Mouse (Mus musculus) neural tube, embryonic 12.5 days (tissue): Measurements from ENCODE around the gene Gprasp2. TPM values are rescaled to one million over a fixed set of nuclear protein-coding genes. Genes with fewer than 3 reads are reported as not detected.
A peak's percentile ranks its signal among the peaks of the same experiment; 100 is the strongest.
"Not testable (repeated sequence)": the region's sequence is repeated elsewhere in the genome, so short reads cannot be mapped to it uniquely, and the experiment has no call there.

ENCODE experiments used
- ATAC-seq: fragments of 200-750 bp; cut with Nextera tagmentation; 2 replicates; pipeline ENCODE4 v1.8.0; 2017; ENCODE audit warnings: low read depth, mild to moderate bottlenecking, moderate TSS enrichment, moderate library complexity; ENCODE audit not compliant: low FRiP score
- H3K27ac ChIP-seq: fragments of 300-500 bp; sonication (generic); 2 replicates; pipeline ENCODE4 v1.5.1; 2016
- H3K27me3 ChIP-seq: fragments of 300-500 bp; sonication (generic); replicated peaks from 2 replicates; pipeline ENCODE4 v1.6.1; 2016; ENCODE audit warnings: mild to moderate bottlenecking
- H3K36me3 ChIP-seq: fragments of 300-500 bp; sonication (generic); 2 replicates; pipeline ENCODE4 v1.6.1; 2016; ENCODE audit warnings: mild to moderate bottlenecking
- H3K4me1 ChIP-seq: fragments of 300-500 bp; sonication (generic); 2 replicates; pipeline ENCODE4 v1.6.1; 2016
- H3K4me2 ChIP-seq: fragments of 300-500 bp; sonication (generic); replicated peaks from 2 replicates; pipeline ENCODE4 v1.6.1; 2016; ENCODE audit warnings: mild to moderate bottlenecking
- H3K4me3 ChIP-seq: fragments of 300-500 bp; sonication (generic); 2 replicates; pipeline ENCODE4 v1.5.1; 2016
- H3K9ac ChIP-seq: fragments of 300-500 bp; sonication (generic); 2 replicates; pipeline ENCODE4 v1.6.1; 2016; ENCODE audit warnings: mild to moderate bottlenecking
- H3K9me3 ChIP-seq: fragments of 300-500 bp; sonication (generic); 2 replicates; pipeline ENCODE4 v1.6.1; 2016; ENCODE audit warnings: mild to moderate bottlenecking
- WGBS: fragments of 180-500 bp; shearing (Covaris S2); methylation state at CpG from one replicate; pipeline ENCODE4 v1.1.7; 2016; 5-methylcytosine and 5-hydroxymethylcytosine counted together
- polyA plus RNA-seq: library from polyadenylated mRNA; unstranded; fragments of >200 nt; fragmentation: Nextera tagmentation; extraction: Ambion mirVana; gene quantifications from 2 replicates; pipeline ENCODE4 v1.2.1, GENCODE M21; 2016

Gene Gprasp2
- polyA plus RNA-seq = 73.5 and 77.1 TPM in 2 replicates

DNA sequence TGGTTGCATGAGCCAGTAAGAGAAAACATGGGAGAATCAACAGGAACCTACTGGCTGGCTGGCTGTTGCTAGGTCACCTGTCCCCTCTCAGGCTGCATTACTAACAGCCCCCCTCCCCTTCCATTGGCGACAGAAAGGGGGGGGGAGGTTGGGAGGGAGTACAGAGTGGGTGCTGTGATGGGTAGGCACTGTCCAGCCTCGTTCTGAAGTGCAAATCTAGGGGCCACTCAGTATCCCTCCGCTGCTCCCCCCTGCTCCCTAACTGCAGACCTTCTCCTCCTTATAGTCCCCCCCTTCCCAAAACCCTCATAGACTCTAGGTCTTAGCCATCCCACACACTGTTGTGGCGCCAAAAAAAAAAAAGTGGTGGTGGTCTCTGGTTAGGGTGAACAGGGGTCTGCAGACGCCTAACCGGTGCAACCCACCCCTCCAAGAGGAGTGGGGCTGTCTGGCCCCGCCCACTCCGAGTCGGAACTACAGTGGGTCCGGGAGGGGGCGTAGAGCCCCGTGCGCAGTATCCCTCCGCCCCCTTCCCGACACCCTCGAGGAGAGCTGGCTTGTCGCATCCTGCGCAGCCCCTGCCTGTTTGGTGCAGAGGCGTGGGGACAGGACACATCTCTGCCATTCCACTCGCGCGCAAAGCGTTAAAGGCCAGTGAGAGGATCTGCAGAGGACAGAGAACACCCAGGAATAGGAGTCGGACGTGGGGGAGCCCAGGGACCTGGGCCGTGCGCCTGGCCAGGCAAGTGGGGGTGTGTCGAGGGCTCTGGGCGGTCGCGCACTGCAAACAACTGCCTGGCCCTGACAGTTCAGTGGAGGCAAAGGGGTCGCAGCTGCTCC, at the start of gene Gprasp2:
Gprasp2 (plus strand) TSS at position 514 of the 840 bp plus-strand sequence.
- H3K9ac ChIP-seq = peak within 1 kb of the TSS; percentile 49
- H3K4me3 ChIP-seq = peak within 1 kb of the TSS; percentile 43
- H3K27ac ChIP-seq, H3K27me3 ChIP-seq, H3K9me3 ChIP-seq, H3K36me3 ChIP-seq, H3K4me1 ChIP-seq: not testable (repeated sequence)
- peak; percentile 87 for ATAC-seq
- 15% methylated on average over 32 of the region's 32 CpGs for WGBS
- peak within 1 kb of the TSS; percentile 69 for H3K4me2 ChIP-seq

DNA sequence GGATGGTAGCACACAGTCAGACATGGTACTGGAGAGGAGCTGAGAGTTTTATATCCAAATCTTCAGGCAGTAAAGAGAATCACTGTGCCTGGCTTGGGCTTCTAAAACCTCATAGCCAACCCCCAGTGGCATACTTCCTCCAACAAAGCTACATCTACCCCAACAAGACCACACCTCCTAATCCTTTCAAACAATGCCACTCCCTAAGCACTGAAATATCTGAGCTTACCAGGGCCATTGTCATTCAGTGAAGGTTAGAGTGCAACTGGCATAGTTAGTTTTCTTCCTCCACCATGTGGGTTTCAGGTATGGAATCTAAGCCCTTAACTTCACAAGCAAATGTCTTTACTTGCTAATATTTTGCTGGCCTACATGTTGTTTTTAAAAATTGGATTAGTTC, 47.3 kb upstream of the Gprasp2 start:
- H3K27me3 ChIP-seq = no peaks in the 10 kb centered on the region
- H3K27ac ChIP-seq = no peak overlapping the region
- H3K4me2 ChIP-seq = no peak overlapping the region
- no peaks in the 10 kb centered on the region for H3K4me1 ChIP-seq
- H3K9ac ChIP-seq = no peak overlapping the region
- ATAC-seq = no peak
- no peaks in the 10 kb centered on the region for H3K9me3 ChIP-seq
- no peaks in the 10 kb centered on the region for H3K36me3 ChIP-seq
- no peak overlapping the region for H3K4me3 ChIP-seq

DNA sequence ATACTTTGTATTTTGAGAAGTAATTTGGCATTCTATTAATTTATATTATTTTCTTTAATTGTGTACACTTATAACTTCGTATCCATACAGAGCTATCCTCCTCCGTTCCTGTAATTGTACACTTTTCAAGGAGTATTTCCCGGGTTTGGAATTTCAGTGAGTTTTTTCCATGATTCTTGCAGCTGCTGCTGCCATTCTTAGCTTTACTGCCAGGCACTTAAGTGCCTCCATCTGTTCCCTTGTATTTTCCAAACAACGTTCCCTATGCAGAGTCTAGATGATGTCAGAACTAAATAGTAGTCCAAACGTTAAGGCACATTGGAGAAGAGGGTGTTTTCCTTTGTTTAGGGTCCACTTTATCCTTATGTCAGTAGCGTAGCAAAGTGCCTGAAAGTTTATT, 46.5 kb upstream of the Gprasp2 start:
- H3K27ac ChIP-seq = no peak overlapping the region
- no peaks in the 10 kb centered on the region for H3K4me1 ChIP-seq
- no peaks in the 10 kb centered on the region for H3K9me3 ChIP-seq
- H3K4me3 ChIP-seq = no peak overlapping the region
- no peak overlapping the region for H3K4me2 ChIP-seq
- no peak for ATAC-seq
- H3K9ac ChIP-seq = no peak overlapping the region
- H3K36me3 ChIP-seq = no peaks in the 10 kb centered on the region
- H3K27me3 ChIP-seq = no peaks in the 10 kb centered on the region
- WGBS = 71% methylated on average over 6 of the region's 6 CpGs

DNA sequence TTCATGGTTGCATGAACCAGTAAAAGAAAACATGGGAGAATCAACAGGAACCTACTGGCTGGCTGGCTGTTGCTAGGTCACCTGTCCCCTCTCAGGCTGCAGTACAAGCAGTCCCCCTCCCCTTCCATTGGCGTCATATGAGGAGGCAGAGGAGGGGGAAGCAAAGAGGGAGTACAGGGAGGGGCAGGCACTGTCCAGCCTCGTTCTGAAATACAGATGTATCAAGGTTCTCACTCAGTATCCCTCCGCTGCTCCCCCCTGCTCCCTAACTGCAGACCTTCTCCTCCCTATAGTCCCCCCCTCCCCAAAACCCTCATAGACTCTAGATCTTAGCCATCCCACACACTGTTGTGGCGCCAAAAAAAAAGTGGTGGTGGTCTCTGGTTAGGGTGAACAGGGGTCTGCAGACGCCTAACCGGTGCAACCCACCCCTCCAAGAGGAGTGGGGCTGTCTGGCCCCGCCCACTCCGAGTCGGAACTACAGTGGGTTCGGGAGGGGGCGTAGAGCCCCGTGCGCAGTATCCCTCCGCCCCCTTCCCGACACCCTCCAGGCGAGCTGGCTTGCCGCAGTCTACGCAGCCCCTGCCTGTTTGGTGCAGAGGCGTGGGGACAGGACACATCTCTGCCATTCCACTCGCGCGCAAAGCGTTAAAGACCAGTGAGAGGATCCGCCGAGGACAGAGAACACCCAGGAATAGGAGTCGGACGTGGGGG, 43.1 kb upstream of the Gprasp2 start:
- peak; percentile 93 for ATAC-seq
- peak overlapping the region; percentile 54 for H3K4me3 ChIP-seq
- H3K36me3 ChIP-seq = peaks cover 15% of the 10 kb centered on the region
- H3K4me2 ChIP-seq = peak overlapping the region; percentile 64
- 15% methylated on average over 26 of the region's 27 CpGs for WGBS
- H3K9me3 ChIP-seq, H3K27ac ChIP-seq, H3K27me3 ChIP-seq, H3K4me1 ChIP-seq: not testable (repeated sequence)
- H3K9ac ChIP-seq = peak overlapping the region; percentile 63

DNA sequence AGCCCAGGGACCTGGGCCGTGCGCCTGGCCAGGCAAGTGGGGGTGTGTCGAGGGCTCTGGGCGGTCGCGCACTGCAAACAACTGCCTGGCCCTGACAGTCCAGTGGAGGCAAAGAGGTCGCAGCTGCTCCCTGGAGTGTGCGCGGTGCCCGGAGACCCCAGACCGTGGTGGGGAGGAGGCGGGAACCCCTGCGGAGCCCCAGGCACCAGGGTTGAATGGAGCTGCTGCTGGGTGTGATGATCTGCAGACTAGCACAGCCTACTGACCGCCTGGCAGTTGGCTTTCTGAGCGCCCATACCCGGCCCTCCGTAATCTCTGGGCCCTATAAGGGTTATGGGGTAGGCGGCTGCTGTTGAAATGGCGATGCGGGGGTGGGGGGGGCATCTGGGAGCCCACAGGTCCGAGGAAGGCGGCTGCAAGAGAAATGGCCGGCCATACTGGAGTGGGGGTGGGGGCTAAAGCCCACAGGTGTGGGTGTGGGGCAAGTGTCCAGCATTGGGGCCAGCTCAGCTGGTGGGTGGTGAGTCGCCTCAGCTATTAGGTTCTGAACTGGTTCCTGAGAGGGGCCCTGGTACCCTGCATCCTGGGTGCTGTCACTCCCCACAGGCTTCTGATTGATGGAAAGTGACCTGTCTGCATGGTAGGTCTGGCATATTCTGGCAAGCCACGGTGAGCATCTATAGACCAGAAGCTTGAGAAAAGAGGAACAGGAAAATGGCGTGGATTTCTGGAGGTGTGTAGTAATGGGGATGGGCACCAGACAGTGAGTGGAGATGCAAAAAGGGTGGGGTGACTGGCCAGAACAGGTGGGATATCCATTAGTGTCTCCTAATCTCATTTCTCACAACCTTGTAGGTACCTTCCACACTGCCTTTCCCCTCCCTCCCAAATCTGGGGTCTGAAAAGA, 42.3 kb upstream of the Gprasp2 start:
- ATAC-seq = peak; percentile 85
- H3K4me1 ChIP-seq, H3K9me3 ChIP-seq, H3K27ac ChIP-seq, H3K27me3 ChIP-seq: not testable (repeated sequence)
- H3K4me2 ChIP-seq = peak overlapping the region; percentile 64
- peak overlapping the region; percentile 54 for H3K4me3 ChIP-seq
- peaks cover 17% of the 10 kb centered on the region for H3K36me3 ChIP-seq
- 25% methylated on average over 24 of the region's 26 CpGs for WGBS
- H3K9ac ChIP-seq = peak overlapping the region; percentile 63

DNA sequence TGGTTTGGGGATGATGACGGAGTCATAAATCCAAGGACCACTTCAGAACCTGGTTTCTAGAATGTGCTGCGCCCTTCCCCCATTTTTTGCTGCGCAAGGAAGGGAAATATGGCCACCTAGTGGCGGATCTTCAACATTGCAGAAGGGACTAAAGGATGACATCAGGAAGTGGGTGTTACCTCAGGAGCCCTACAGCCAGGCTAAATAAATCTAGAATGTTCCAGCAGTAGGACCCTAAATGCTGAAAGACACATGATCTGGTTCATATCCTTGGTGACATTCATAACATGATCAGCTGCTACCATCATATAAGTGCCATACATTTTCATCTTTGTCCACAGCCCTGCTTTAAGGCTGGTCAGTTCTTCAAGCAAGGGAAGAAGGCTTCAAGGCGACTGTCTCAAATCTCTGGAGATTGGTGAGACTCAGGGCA, 41.6 kb upstream of the Gprasp2 start, which contains the start of gene Bhlhb9:
Bhlhb9 (plus strand) TSS at position 383 of the 433 bp plus-strand sequence.
- H3K9me3 ChIP-seq, ATAC-seq, H3K27ac ChIP-seq, H3K27me3 ChIP-seq, H3K4me1 ChIP-seq: not testable (repeated sequence)
- WGBS = 27% methylated on average over 5 of the region's 5 CpGs
- peak within 1 kb of the TSS; percentile 63 for H3K9ac ChIP-seq
- peaks cover 17% of the 10 kb centered on the region for H3K36me3 ChIP-seq
- H3K4me3 ChIP-seq = peak within 1 kb of the TSS; percentile 54
- H3K4me2 ChIP-seq = peak within 1 kb of the TSS; percentile 64

DNA sequence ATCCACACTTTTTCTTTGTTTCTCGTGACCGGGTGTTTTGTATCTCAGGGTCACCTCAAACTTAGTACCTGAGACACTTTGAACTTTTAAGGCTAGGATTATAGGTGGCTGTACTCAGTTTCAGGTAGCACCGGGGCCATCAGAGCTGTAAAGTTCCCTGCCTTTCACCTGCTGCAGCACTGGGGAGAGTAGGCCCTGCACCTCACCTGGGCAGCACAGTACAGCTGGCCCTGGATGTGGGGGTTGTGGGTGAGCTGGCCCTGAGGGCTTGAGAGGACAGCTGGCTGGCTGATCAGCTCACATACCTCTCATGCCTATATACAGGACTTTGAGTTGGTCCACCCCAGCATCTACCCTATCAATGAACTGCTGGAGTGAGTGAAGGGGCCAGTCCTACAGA, 34.7 kb upstream of the Gprasp2 start:
- H3K27me3 ChIP-seq = no peaks in the 10 kb centered on the region
- WGBS = 93% methylated on average over 3 of the region's 3 CpGs
- peaks cover 13% of the 10 kb centered on the region for H3K36me3 ChIP-seq
- no peaks in the 10 kb centered on the region for H3K9me3 ChIP-seq
- H3K9ac ChIP-seq = no peak overlapping the region
- no peaks in the 10 kb centered on the region for H3K4me1 ChIP-seq
- no peak overlapping the region for H3K27ac ChIP-seq
- no peak overlapping the region for H3K4me3 ChIP-seq
- ATAC-seq = no peak
- H3K4me2 ChIP-seq = no peak overlapping the region

DNA sequence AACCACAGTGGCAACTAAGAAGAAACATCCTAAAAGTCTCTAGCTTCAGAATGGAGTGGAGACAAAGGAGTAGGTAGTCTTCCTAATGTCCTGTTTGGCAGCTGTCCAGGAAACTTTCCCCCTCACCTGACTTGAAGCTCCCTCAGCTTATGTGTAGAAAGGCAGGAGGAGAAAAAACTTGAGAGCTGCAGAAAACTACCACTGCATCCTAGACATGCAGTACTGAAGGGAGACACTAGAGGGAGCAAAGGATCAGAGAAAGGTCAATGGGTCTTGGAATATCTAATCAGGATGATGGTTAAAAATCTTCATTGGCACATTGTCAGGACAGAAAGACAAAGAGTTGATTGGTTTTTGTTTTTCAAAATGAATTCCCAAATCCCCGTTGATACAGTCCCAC, 33.1 kb upstream of the Gprasp2 start:
- WGBS = 25% methylated on average over 1 of the region's 1 CpGs

DNA sequence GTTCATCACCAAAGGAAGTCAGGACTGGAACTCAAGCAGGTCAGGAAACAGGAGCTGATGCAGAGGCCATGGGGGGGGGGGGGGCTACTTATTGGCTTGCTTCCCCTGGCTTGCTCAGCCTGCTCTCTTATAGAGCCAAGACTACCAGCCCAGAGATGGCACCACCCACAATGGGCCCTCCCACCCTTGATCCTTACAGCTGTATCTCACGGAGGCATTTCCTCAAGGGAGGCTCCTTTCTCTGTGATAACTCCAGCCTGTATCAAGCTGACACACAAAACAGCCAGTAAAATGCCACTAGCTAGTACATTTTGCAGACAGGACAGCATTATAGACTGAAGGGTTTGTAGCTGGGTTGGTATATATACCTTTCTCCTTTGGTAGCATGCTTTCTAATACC, 2.9 kb upstream of the Gprasp2 start:
- H3K4me2 ChIP-seq, H3K9ac ChIP-seq, H3K27ac ChIP-seq, H3K36me3 ChIP-seq, H3K4me3 ChIP-seq, ATAC-seq, H3K27me3 ChIP-seq, H3K4me1 ChIP-seq, H3K9me3 ChIP-seq: not testable (repeated sequence)
- WGBS = 45% methylated on average over 1 of the region's 1 CpGs

More for the DNA sequence above, 33.1 kb upstream of the Gprasp2 start:
- Histone ChIP-seq H3K4me1 (no peaks in the 10 kb centered on the region), H3K4me3 (no peak overlapping the region), H3K9ac (no peak overlapping the region), H3K36me3 (0 out of 2 replicates have a peak, but pooled peaks cover 1% of the 10 kb centered on the region), H3K4me2 (no peak overlapping the region), H3K27me3 (no peaks in the 10 kb centered on the region), H3K9me3 (no peaks in the 10 kb centered on the region), H3K27ac (no peak overlapping the region)
- no peak for ATAC-seq

DNA sequence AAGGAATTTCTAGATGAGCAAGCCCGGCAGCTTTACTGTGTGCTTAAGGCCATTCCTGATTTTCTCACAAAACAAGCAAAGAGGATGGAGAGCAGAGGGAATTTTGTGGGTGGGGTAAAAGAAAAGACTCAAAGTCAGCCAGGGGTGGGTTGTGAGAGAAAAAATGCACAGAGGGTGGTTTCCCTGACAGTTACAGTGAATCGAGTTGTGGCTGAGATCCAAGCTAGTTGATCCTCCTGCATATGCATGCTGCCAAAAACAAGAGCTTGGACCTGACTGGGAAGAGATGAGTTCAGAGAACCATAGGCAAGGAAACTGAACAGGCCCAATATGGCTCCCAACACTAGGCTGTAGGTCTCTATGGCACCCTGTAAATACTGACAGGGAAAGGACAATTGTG, 938 bp upstream of the Gprasp2 start:
- no peak overlapping the region for H3K27ac ChIP-seq
- H3K4me2 ChIP-seq = no peak overlapping the region
- no peaks in the 10 kb centered on the region for H3K9me3 ChIP-seq
- H3K4me3 ChIP-seq = no peak overlapping the region
- 69% methylated on average over 2 of the region's 2 CpGs for WGBS
- H3K4me1 ChIP-seq = no peaks in the 10 kb centered on the region
- H3K36me3 ChIP-seq = peaks cover 8% of the 10 kb centered on the region; the same call in 1 of the 2 replicates
- H3K9ac ChIP-seq = no peak overlapping the region
- no peaks in the 10 kb centered on the region for H3K27me3 ChIP-seq
- no peak for ATAC-seq

DNA sequence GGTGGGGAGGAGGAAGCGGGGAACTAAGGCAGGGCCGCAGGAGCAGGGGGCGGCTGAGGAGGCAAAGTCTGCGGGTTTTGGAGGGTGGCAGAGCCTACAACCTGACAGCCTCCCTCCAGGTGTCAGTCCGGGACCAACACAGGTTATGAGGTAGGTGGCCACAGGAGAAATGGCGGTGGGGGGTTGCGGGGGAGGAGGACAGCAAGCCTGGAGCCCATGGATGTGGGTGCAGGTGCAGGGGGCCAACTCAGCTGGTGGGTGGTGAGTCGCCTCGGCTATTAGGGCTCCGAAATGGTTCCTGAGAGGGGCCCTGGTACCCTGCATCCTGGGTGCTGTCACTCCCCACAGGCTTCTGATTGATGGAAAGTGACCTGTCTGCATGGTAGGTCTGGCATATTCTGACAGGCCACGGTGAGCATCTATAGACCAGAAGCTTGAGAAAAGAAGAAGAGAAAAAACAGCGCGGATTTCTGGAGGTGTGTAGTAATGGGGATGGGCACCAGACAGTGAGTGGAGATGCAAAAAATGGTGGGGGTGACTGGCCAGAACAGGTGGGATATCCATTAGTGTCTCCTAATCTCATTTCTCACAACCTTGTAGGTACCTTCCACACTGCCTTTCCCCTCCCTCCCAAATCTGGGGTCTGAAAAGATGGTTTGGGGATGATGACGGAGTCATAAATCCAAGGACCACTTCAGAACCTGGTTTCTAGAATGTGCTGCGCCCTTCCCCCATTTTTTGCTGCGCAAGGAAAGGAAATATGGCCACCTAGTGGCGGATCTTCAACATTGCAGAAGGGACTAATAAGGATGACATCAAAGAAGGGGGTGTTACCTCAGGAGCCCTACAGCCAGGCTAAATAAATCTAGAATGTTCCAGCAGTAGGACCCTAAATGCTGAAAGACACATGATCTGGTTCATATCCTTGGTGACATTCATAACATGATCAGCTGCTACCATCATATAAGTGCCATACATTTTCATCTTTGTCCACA, 860 bp downstream of the Gprasp2 start:
- H3K9me3 ChIP-seq, H3K27me3 ChIP-seq, H3K27ac ChIP-seq, H3K36me3 ChIP-seq, H3K4me1 ChIP-seq: not testable (repeated sequence)
- 21% methylated on average over 17 of the region's 17 CpGs for WGBS
- Histone ChIP-seq H3K4me2 (peak overlapping the region; percentile 69), H3K9ac (peak overlapping the region; percentile 49), H3K4me3 (peak overlapping the region; percentile 43)
- ATAC-seq = peak; percentile 52
